In genomic region chr15:51173976-51174620, GRCm38 (mm10) we compare ENCODE assay signal across 23 mouse cellular contexts.
DNase-seq lines count a peak whose midpoint lies in the region; ATAC-seq and TF ChIP-seq lines count a peak whose summit lies in the region.
"Had no signal": no experiment of that assay in that cellular context is flagged by ENCODE, and none has a peak within 500 bp of the region (broad histone marks: within the 10 kb centered on the region; RNA-seq: fewer than 3 reads in every experiment).

No protein-coding gene starts in this region.

- 94% methylated on average over 1 of the region's 1 CpGs for whole genome bisulfite sequencing in hindbrain, embryonic 11.5 days
- 94% methylated on average over 1 of the region's 1 CpGs for WGBS in hindbrain, postnatal 0 days
- WGBS in embryonic facial prominence, embryonic 11.5 days = 89% methylated on average over 1 of the region's 1 CpGs
- WGBS in forebrain, embryonic 16.5 days = 96% methylated on average over 1 of the region's 1 CpGs
- 86% methylated on average over 1 of the region's 1 CpGs for WGBS in heart, embryonic 11.5 days (ENCODE audit: insufficient replicate concordance)

- H3K4me2 ChIP-seq in hindbrain, embryonic 11.5 days (replicated peaks; ENCODE audit: low read depth, low read length) = no peak overlapping the region
- no peak overlapping the region for H3K4me2 ChIP-seq in hindbrain, postnatal 0 days (ENCODE audit: low read depth, low read length)
- H3K4me2 ChIP-seq in embryonic facial prominence, embryonic 11.5 days (ENCODE audit: low read depth, low read length) = no peak overlapping the region
- no peak overlapping the region for H3K4me2 ChIP-seq in forebrain, embryonic 16.5 days (ENCODE audit: low read length)
- H3K4me2 ChIP-seq in heart, embryonic 11.5 days = no peak overlapping the region
- H3K4me2 ChIP-seq: forebrain, embryonic 12.5 days; heart, embryonic 12.5 days; midbrain, embryonic 11.5 days had no signal

- no peak overlapping the region for H3K4me3 ChIP-seq in hindbrain, embryonic 11.5 days (ENCODE audit: low read depth, low read length)
- no peak overlapping the region for H3K4me3 ChIP-seq in hindbrain, postnatal 0 days (ENCODE audit: low read length)
- no peak overlapping the region for H3K4me3 ChIP-seq in embryonic facial prominence, embryonic 11.5 days (ENCODE audit: low read depth, low read length)
- H3K4me3 ChIP-seq in forebrain, embryonic 16.5 days (replicated peaks; ENCODE audit: low read length) = no peak overlapping the region
- H3K4me3 ChIP-seq in heart, embryonic 11.5 days (ENCODE audit: low read depth, low read length) = no peak overlapping the region
- H3K4me3 ChIP-seq: forebrain, embryonic 12.5 days; heart, embryonic 12.5 days; hindbrain, embryonic 10.5 days had no signal

- no peak for TF ChIP-seq CTCF in hindbrain, postnatal 0 days (IDR thresholded peaks at IDR 0.05; ENCODE audit: low read depth)

- H3K4me1 ChIP-seq in hindbrain, embryonic 11.5 days (replicated peaks; ENCODE audit: control insufficient read depth, insufficient read depth, low read length) = no peaks in the 10 kb centered on the region
- H3K4me1 ChIP-seq in hindbrain, postnatal 0 days (ENCODE audit: insufficient read depth, low read length) = no peaks in the 10 kb centered on the region
- H3K4me1 ChIP-seq in embryonic facial prominence, embryonic 11.5 days (ENCODE audit: control insufficient read depth, insufficient read depth, low read length) = no peaks in the 10 kb centered on the region
- no peaks in the 10 kb centered on the region for H3K4me1 ChIP-seq in forebrain, embryonic 16.5 days (replicated peaks; ENCODE audit: control insufficient read depth, insufficient read depth, low read length)
- no peaks in the 10 kb centered on the region for H3K4me1 ChIP-seq in heart, embryonic 11.5 days (ENCODE audit: control insufficient read depth, insufficient read depth, low read length)
- H3K4me1 ChIP-seq: forebrain, embryonic 12.5 days; heart, embryonic 12.5 days; hindbrain, embryonic 10.5 days had no signal

- H3K27me3 ChIP-seq in hindbrain, embryonic 11.5 days (ENCODE audit: control insufficient read depth, insufficient read depth, low read length) = no peaks in the 10 kb centered on the region
- H3K27me3 ChIP-seq in hindbrain, postnatal 0 days (ENCODE audit: insufficient read depth, low read length) = no peaks in the 10 kb centered on the region
- H3K27me3 ChIP-seq in embryonic facial prominence, embryonic 11.5 days (ENCODE audit: control insufficient read depth, insufficient read depth, low read length) = no peaks in the 10 kb centered on the region
- no peaks in the 10 kb centered on the region for H3K27me3 ChIP-seq in forebrain, embryonic 16.5 days (replicated peaks; ENCODE audit: control insufficient read depth, insufficient read depth, low read length)
- H3K27me3 ChIP-seq in heart, embryonic 11.5 days (ENCODE audit: control insufficient read depth, insufficient read depth, low read length) = no peaks in the 10 kb centered on the region
- H3K27me3 ChIP-seq: forebrain, embryonic 12.5 days; heart, embryonic 12.5 days had no signal

- H3K9me3 ChIP-seq in hindbrain, embryonic 11.5 days (ENCODE audit: control insufficient read depth, low read length) = no peaks in the 10 kb centered on the region
- no peaks in the 10 kb centered on the region for H3K9me3 ChIP-seq in hindbrain, postnatal 0 days (ENCODE audit: low read length)
- no peaks in the 10 kb centered on the region for H3K9me3 ChIP-seq in embryonic facial prominence, embryonic 11.5 days (replicated peaks; ENCODE audit: control insufficient read depth, low read length)
- H3K9me3 ChIP-seq in forebrain, embryonic 16.5 days (ENCODE audit: control insufficient read depth, low read length) = no peaks in the 10 kb centered on the region
- H3K9me3 ChIP-seq in heart, embryonic 11.5 days (replicated peaks; ENCODE audit: control insufficient read depth, low read length) = no peaks in the 10 kb centered on the region
- H3K9me3 ChIP-seq: forebrain, embryonic 12.5 days; heart, embryonic 12.5 days; hindbrain, embryonic 10.5 days had no signal

- H3K9ac ChIP-seq in hindbrain, embryonic 11.5 days (ENCODE audit: low read depth, low read length) = no peak overlapping the region
- H3K9ac ChIP-seq in hindbrain, postnatal 0 days (replicated peaks; ENCODE audit: low read length) = no peak overlapping the region
- no peak overlapping the region for H3K9ac ChIP-seq in embryonic facial prominence, embryonic 11.5 days (replicated peaks; ENCODE audit: low read length)
- H3K9ac ChIP-seq in forebrain, embryonic 16.5 days (replicated peaks; ENCODE audit: low read depth, low read length) = no peak overlapping the region
- no peak overlapping the region for H3K9ac ChIP-seq in heart, embryonic 11.5 days (ENCODE audit: low read depth, low read length)
- H3K9ac ChIP-seq: forebrain, embryonic 12.5 days; heart, embryonic 12.5 days had no signal

- peak; percentile 18 for DNase-seq in hindbrain, embryonic 11.5 days (ENCODE audit: low spot score)
- no peak for DNase-seq in hindbrain, postnatal 0 days (ENCODE audit: low spot score)
- DNase-seq in adipocyte (ENCODE audit: low spot score) = peak; percentile 17
- peak; percentile 25 for DNase-seq in embryonic facial prominence, embryonic 11.5 days (ENCODE audit: low spot score)
- peak; percentile 16 for DNase-seq in skeletal muscle tissue, adult 2 months (ENCODE audit: low read depth, low spot score)
- no peak for DNase-seq in layer of hippocampus, adult 9-10 months (ENCODE audit: low spot score)
- DNase-seq: adrenal gland, postnatal 10 days; cerebellum, adult 18-20 months; cerebellum, postnatal 14 days; heart, postnatal 10 days; kidney, adult 11 months; thymus, adult 2 months had no signal

- H3K27ac ChIP-seq in hindbrain, embryonic 11.5 days (ENCODE audit: low read depth, low read length) = no peak overlapping the region
- H3K27ac ChIP-seq in hindbrain, postnatal 0 days = no peak overlapping the region
- H3K27ac ChIP-seq in embryonic facial prominence, embryonic 11.5 days (replicated peaks; ENCODE audit: low read depth, low read length) = no peak overlapping the region
- H3K27ac ChIP-seq in forebrain, embryonic 16.5 days (ENCODE audit: low read length) = no peak overlapping the region
- H3K27ac ChIP-seq in heart, embryonic 11.5 days (ENCODE audit: low read depth, low read length) = no peak overlapping the region
- H3K27ac ChIP-seq: forebrain, embryonic 12.5 days; hindbrain, embryonic 10.5 days; kidney, postnatal 0 days; macrophage; stomach, postnatal 0 days had no signal

- no peaks in the 10 kb centered on the region for H3K36me3 ChIP-seq in hindbrain, embryonic 11.5 days (ENCODE audit: control insufficient read depth, insufficient read depth, low read length)
- H3K36me3 ChIP-seq in hindbrain, postnatal 0 days (ENCODE audit: insufficient read depth, low read length) = no peaks in the 10 kb centered on the region
- H3K36me3 ChIP-seq in embryonic facial prominence, embryonic 11.5 days (replicated peaks; ENCODE audit: control insufficient read depth, insufficient read depth, low read depth, low read length) = no peaks in the 10 kb centered on the region
- no peaks in the 10 kb centered on the region for H3K36me3 ChIP-seq in forebrain, embryonic 16.5 days (ENCODE audit: control insufficient read depth, insufficient read depth)
- no peaks in the 10 kb centered on the region for H3K36me3 ChIP-seq in heart, embryonic 11.5 days (ENCODE audit: control insufficient read depth, insufficient read depth, low read length)
- H3K36me3 ChIP-seq: forebrain, embryonic 12.5 days; heart, embryonic 12.5 days; hindbrain, embryonic 10.5 days had no signal

- ATAC-seq in hindbrain, embryonic 11.5 days (ENCODE audit: low FRiP score) = no peak
- ATAC-seq in hindbrain, postnatal 0 days = no peak
- no peak for ATAC-seq in embryonic facial prominence, embryonic 11.5 days (replicated peaks; ENCODE audit: insufficient number of reproducible peaks, low FRiP score, low TSS enrichment, low read depth)
- ATAC-seq in forebrain, embryonic 16.5 days = no peak
- no peak for ATAC-seq in heart, embryonic 11.5 days (replicated peaks; ENCODE audit: insufficient number of reproducible peaks, low FRiP score, low TSS enrichment)
- ATAC-seq: activated CD4-positive, CD25-positive, alpha-beta regulatory T cell, adult 4 months; lung, postnatal 0 days had no signal

Comparison
In these comparisons a context has a peak if more than half of its experiments do, and no peak if none do; other contexts are left out.
1. DNase-seq: peak in hindbrain, embryonic 11.5 days (single experiment), adipocyte (single experiment), embryonic facial prominence, embryonic 11.5 days (single experiment) and skeletal muscle tissue, adult 2 months (single experiment); none in hindbrain, postnatal 0 days (single experiment) and layer of hippocampus, adult 9-10 months (single experiment).